Mouse (Mus musculus) splenic B cell, adult 2 months (primary cell): ENCODE results near the gene Tmem167.

Experiments
- DNase-seq: peaks from one replicate; pipeline ENCODE4 v3.0.0-alpha.2; 2011; ENCODE audit warnings: low read depth, low spot score
- H3K27me3 ChIP-seq: 2 replicates; pipeline ENCODE4 v1.6.1; 2012; ENCODE audit warnings: mild to moderate bottlenecking, low read length, moderate library complexity, mixed read lengths; ENCODE audit not compliant: control insufficient read depth, poor library complexity, insufficient read depth, severe bottlenecking
- H3K36me3 ChIP-seq: 2 replicates; pipeline ENCODE4 v1.6.1; 2012; ENCODE audit warnings: mild to moderate bottlenecking, low read length, moderate library complexity, mixed read lengths; ENCODE audit not compliant: control insufficient read depth, poor library complexity, insufficient read depth, severe bottlenecking

Gene Tmem167

GRCm38 (mm10) chr13:90152536-90153273, 63.8 kb downstream of the Tmem167 start:
- DNase-seq = no peak

GRCm38 (mm10) chr13:90164147-90164546, 75.2 kb downstream of the Tmem167 start:
- Histone ChIP-seq H3K36me3 (no peaks in the 10 kb centered on the region), H3K27me3 (no peaks in the 10 kb centered on the region)
- no peak for DNase-seq

More at GRCm38 (mm10) chr13:90152536-90153273, 63.8 kb downstream of the Tmem167 start:
- Histone ChIP-seq H3K36me3 (no peaks in the 10 kb centered on the region), H3K27me3 (no peaks in the 10 kb centered on the region)

GRCm38 (mm10) chr13:90167044-90167443, 78.1 kb downstream of the Tmem167 start:
- Histone ChIP-seq H3K36me3 (no peaks in the 10 kb centered on the region), H3K27me3 (no peaks in the 10 kb centered on the region)
- DNase-seq = no peak

- Histone ChIP-seq H3K36me3 (no peaks in the 10 kb centered on the region), H3K27me3 (no peaks in the 10 kb centered on the region)
- DNase-seq = no peak
Measured at GRCm38 (mm10) chr13:90170100-90170781, 81.3 kb downstream of the Tmem167 start.

GRCm38 (mm10) chr13:90170782-90171179, 81.9 kb downstream of the Tmem167 start:
- no peaks in the 10 kb centered on the region for H3K36me3 ChIP-seq
- DNase-seq = no peak

GRCm38 (mm10) chr13:90171390-90171789, 82.5 kb downstream of the Tmem167 start:
- no peaks in the 10 kb centered on the region for H3K27me3 ChIP-seq
- no peaks in the 10 kb centered on the region for H3K36me3 ChIP-seq
- no peak for DNase-seq

More at GRCm38 (mm10) chr13:90170782-90171179, 81.9 kb downstream of the Tmem167 start:
- no peaks in the 10 kb centered on the region for H3K27me3 ChIP-seq

GRCm38 (mm10) chr13:90175662-90176061, 86.7 kb downstream of the Tmem167 start:
- H3K27me3 ChIP-seq = no peaks in the 10 kb centered on the region

GRCm38 (mm10) chr13:90182262-90182661, 93.3 kb downstream of the Tmem167 start:
- no peak for DNase-seq
- H3K27me3 ChIP-seq = no peaks in the 10 kb centered on the region
- no peaks in the 10 kb centered on the region for H3K36me3 ChIP-seq

More at GRCm38 (mm10) chr13:90175662-90176061, 86.7 kb downstream of the Tmem167 start:
- H3K36me3 ChIP-seq = no peaks in the 10 kb centered on the region
- no peak for DNase-seq

GRCm38 (mm10) chr13:90183536-90183935, 94.6 kb downstream of the Tmem167 start:
- DNase-seq = no peak
- H3K27me3 ChIP-seq = no peaks in the 10 kb centered on the region
- no peaks in the 10 kb centered on the region for H3K36me3 ChIP-seq

GRCm38 (mm10) chr13:90186694-90187093, 97.8 kb downstream of the Tmem167 start:
- no peaks in the 10 kb centered on the region for H3K36me3 ChIP-seq
- H3K27me3 ChIP-seq = no peaks in the 10 kb centered on the region
- DNase-seq = no peak

GRCm38 (mm10) chr13:90188021-90188420, 99.1 kb downstream of the Tmem167 start:
- DNase-seq = no peak
- no peaks in the 10 kb centered on the region for H3K36me3 ChIP-seq
- H3K27me3 ChIP-seq = no peaks in the 10 kb centered on the region

- no peak for DNase-seq
- H3K27me3 ChIP-seq = no peaks in the 10 kb centered on the region
- H3K36me3 ChIP-seq = no peaks in the 10 kb centered on the region
Measured at GRCm38 (mm10) chr13:90191794-90192193, 102.9 kb downstream of the Tmem167 start.
